Comparison of ENCODE assay signal across 13 mouse cellular contexts in genomic region chr8:125823719-125824118, GRCm38 (mm10).
A peak's percentile ranks its signal among the peaks of the same experiment; 100 is the strongest.
DNase-seq lines count a peak whose midpoint lies in the region; ATAC-seq lines count a peak whose summit lies in the region.
"Had no signal": no experiment of that assay in that cellular context is flagged by ENCODE, and none has a peak within 500 bp of the region (broad histone marks: within the 10 kb centered on the region; RNA-seq: fewer than 3 reads in every experiment).

No protein-coding gene starts in this region.

- no peaks in the 10 kb centered on the region for H3K9me3 ChIP-seq in hindbrain, embryonic 15.5 days
- H3K9me3 ChIP-seq in hindbrain, embryonic 10.5 days: no peaks in the 10 kb centered on the region
- H3K9me3 ChIP-seq in neural tube, embryonic 13.5 days: no peaks in the 10 kb centered on the region
- no peaks in the 10 kb centered on the region for H3K9me3 ChIP-seq in neural tube, embryonic 15.5 days (replicated peaks)
- H3K9me3 ChIP-seq: limb, embryonic 13.5 days had no signal

- intact Hi-C loops in left cerebral cortex, postnatal 4 days (cut with DNase I): no loop called here

- H3K36me3 ChIP-seq in hindbrain, embryonic 15.5 days: peaks cover 7% of the 10 kb centered on the region
- H3K36me3 ChIP-seq in hindbrain, embryonic 10.5 days: no peaks in the 10 kb centered on the region
- 0 out of 2 replicates have a peak, but pooled peaks cover 4% of the 10 kb centered on the region for H3K36me3 ChIP-seq in neural tube, embryonic 13.5 days
- H3K36me3 ChIP-seq in neural tube, embryonic 15.5 days: no peaks in the 10 kb centered on the region
- H3K36me3 ChIP-seq: limb, embryonic 13.5 days had no signal

- no peak overlapping the region for H3K4me3 ChIP-seq in hindbrain, embryonic 15.5 days
- no peak overlapping the region for H3K4me3 ChIP-seq in hindbrain, embryonic 10.5 days
- no peak overlapping the region for H3K4me3 ChIP-seq in neural tube, embryonic 13.5 days
- H3K4me3 ChIP-seq in neural tube, embryonic 15.5 days (replicated peaks): no peak overlapping the region
- H3K4me3 ChIP-seq: erythroblast, embryonic 14.5 days; limb, embryonic 13.5 days; megakaryocyte, embryonic 14.5 days had no signal

- H3K27ac ChIP-seq in hindbrain, embryonic 15.5 days (replicated peaks): no peak overlapping the region
- no peak overlapping the region; the same call in 1 of the 2 replicates for H3K27ac ChIP-seq in hindbrain, embryonic 10.5 days
- no peak overlapping the region for H3K27ac ChIP-seq in neural tube, embryonic 13.5 days (replicated peaks)
- H3K27ac ChIP-seq in neural tube, embryonic 15.5 days (replicated peaks): no peak overlapping the region
- H3K27ac ChIP-seq: limb, embryonic 13.5 days had no signal

- 52% methylated on average over 12 of the region's 12 CpGs for WGBS in hindbrain, embryonic 15.5 days
- 74% methylated on average over 12 of the region's 12 CpGs for WGBS in hindbrain, embryonic 10.5 days
- WGBS in neural tube, embryonic 13.5 days: 66% methylated on average over 12 of the region's 12 CpGs
- WGBS in neural tube, embryonic 15.5 days: 61% methylated on average over 12 of the region's 12 CpGs

- peak; percentile 42; the same call in 1 of the 2 replicates for ATAC-seq in hindbrain, embryonic 15.5 days (ENCODE audit: low FRiP score, low read depth)
- ATAC-seq in neural tube, embryonic 13.5 days (ENCODE audit: low read depth): no peak
- ATAC-seq in neural tube, embryonic 15.5 days (ENCODE audit: low FRiP score): no peak
- peak; percentile 25; the same call in 1 of the 2 replicates for ATAC-seq in granulocyte monocyte progenitor cell, adult 5-6 weeks (replicated peaks; ENCODE audit: poor library complexity, severe bottlenecking)

- H3K4me1 ChIP-seq in hindbrain, embryonic 15.5 days (replicated peaks): peaks cover 21% of the 10 kb centered on the region
- peaks cover 22% of the 10 kb centered on the region for H3K4me1 ChIP-seq in hindbrain, embryonic 10.5 days (replicated peaks)
- peaks cover 29% of the 10 kb centered on the region for H3K4me1 ChIP-seq in neural tube, embryonic 13.5 days (replicated peaks)
- H3K4me1 ChIP-seq in neural tube, embryonic 15.5 days: peaks cover 36% of the 10 kb centered on the region
- H3K4me1 ChIP-seq: megakaryocyte, embryonic 14.5 days had no signal

- H3K9ac ChIP-seq in hindbrain, embryonic 15.5 days: no peak overlapping the region
- H3K9ac ChIP-seq in neural tube, embryonic 13.5 days: peak overlapping the region; percentile 23; the same call in 1 of the 2 replicates
- no peak overlapping the region for H3K9ac ChIP-seq in neural tube, embryonic 15.5 days (replicated peaks)
- H3K9ac ChIP-seq: limb, embryonic 13.5 days had no signal

- no peak overlapping the region for H3K4me2 ChIP-seq in hindbrain, embryonic 15.5 days
- H3K4me2 ChIP-seq in neural tube, embryonic 13.5 days: no peak overlapping the region
- H3K4me2 ChIP-seq in neural tube, embryonic 15.5 days: no peak overlapping the region
- H3K4me2 ChIP-seq: limb, embryonic 13.5 days had no signal

- no peaks in the 10 kb centered on the region for H3K27me3 ChIP-seq in hindbrain, embryonic 15.5 days
- no peaks in the 10 kb centered on the region for H3K27me3 ChIP-seq in hindbrain, embryonic 10.5 days (ENCODE audit: insufficient read depth, poor library complexity, severe bottlenecking)
- H3K27me3 ChIP-seq in neural tube, embryonic 13.5 days: peaks cover 7% of the 10 kb centered on the region
- no peaks in the 10 kb centered on the region for H3K27me3 ChIP-seq in neural tube, embryonic 15.5 days (replicated peaks)
- H3K27me3 ChIP-seq: limb, embryonic 13.5 days had no signal

- no peak for DNase-seq in hindbrain, embryonic 10.5 days (ENCODE audit: low spot score)
- peak; percentile 26 for DNase-seq in thymus, postnatal 0 days (ENCODE audit: low spot score)
- no peak for DNase-seq in left cerebral cortex, postnatal 4 days
- no peak for DNase-seq in adrenal gland, adult 8-10 months
- DNase-seq: cerebellum, postnatal 25 days; gastrocnemius, postnatal 10 days had no signal

Comparison
In these comparisons a context has a peak if more than half of its experiments do, and no peak if none do; other contexts are left out.
1. ATAC-seq: peak in hindbrain, embryonic 15.5 days (single experiment) and granulocyte monocyte progenitor cell, adult 5-6 weeks (single experiment); none in neural tube, embryonic 13.5 days (single experiment) and neural tube, embryonic 15.5 days (single experiment).